Mouse (Mus musculus): ENCODE measurements at regions not wholly inside any gene's neighbourhood (a gene's known extent, or its start where the extent isn't known, plus 50 kb on each side); places are given as distances from the start of the nearest gene placed in this dataset.

- Histone ChIP-seq H3K9me3 (replicated peaks; ENCODE audit: control insufficient read depth, low read length) (no peaks in the 10 kb centered on the region), H3K4me2 (ENCODE audit: low read depth, low read length) (no peak overlapping the region), H3K36me3 (replicated peaks; ENCODE audit: control insufficient read depth, insufficient read depth, low read depth, low read length) (no peaks in the 10 kb centered on the region), H3K27ac (replicated peaks; ENCODE audit: low read depth, low read length) (no peak overlapping the region), H3K27me3 (ENCODE audit: control insufficient read depth, insufficient read depth, low read length) (no peaks in the 10 kb centered on the region), H3K4me1 (ENCODE audit: control insufficient read depth, insufficient read depth, low read length) (no peaks in the 10 kb centered on the region), H3K4me3 (ENCODE audit: low read depth, low read length) (no peak overlapping the region), H3K9ac (replicated peaks; ENCODE audit: low read length) (peak overlapping the region; percentile 9; the same call in 1 of the 2 replicates)
- ATAC-seq (replicated peaks; ENCODE audit: insufficient number of reproducible peaks, low FRiP score, low TSS enrichment, low read depth) (no peak), DNase-seq (ENCODE audit: low spot score) (no peak)
- 68% methylated on average over 13 of the region's 13 CpGs for WGBS
Observed at GRCm38 (mm10) chr16:30821911-30822578, 222.5 kb downstream of the Fam43a start.

GRCm38 (mm10) chr16:30826128-30826527 is 226.6 kb downstream of the Fam43a start:
- Histone ChIP-seq H3K4me1 (ENCODE audit: control insufficient read depth, insufficient read depth, low read length) (no peaks in the 10 kb centered on the region), H3K4me3 (ENCODE audit: low read depth, low read length) (no peak overlapping the region), H3K36me3 (replicated peaks; ENCODE audit: control insufficient read depth, insufficient read depth, low read depth, low read length) (no peaks in the 10 kb centered on the region), H3K27ac (replicated peaks; ENCODE audit: low read depth, low read length) (no peak overlapping the region), H3K9me3 (replicated peaks; ENCODE audit: control insufficient read depth, low read length) (no peaks in the 10 kb centered on the region), H3K4me2 (ENCODE audit: low read depth, low read length) (no peak overlapping the region), H3K9ac (replicated peaks; ENCODE audit: low read length) (no peak overlapping the region), H3K27me3 (ENCODE audit: control insufficient read depth, insufficient read depth, low read length) (no peaks in the 10 kb centered on the region)
- ATAC-seq (replicated peaks; ENCODE audit: insufficient number of reproducible peaks, low FRiP score, low TSS enrichment, low read depth) (no peak), DNase-seq (ENCODE audit: low spot score) (no peak)
- 62% methylated on average over 3 of the region's 3 CpGs for WGBS

GRCm38 (mm10) chr16:30827901-30828608 is 228.5 kb downstream of the Fam43a start:
- Histone ChIP-seq H3K27ac (replicated peaks; ENCODE audit: low read depth, low read length) (no peak overlapping the region), H3K9ac (replicated peaks; ENCODE audit: low read length) (no peak overlapping the region), H3K4me1 (ENCODE audit: control insufficient read depth, insufficient read depth, low read length) (no peaks in the 10 kb centered on the region), H3K9me3 (replicated peaks; ENCODE audit: control insufficient read depth, low read length) (no peaks in the 10 kb centered on the region), H3K36me3 (replicated peaks; ENCODE audit: control insufficient read depth, insufficient read depth, low read depth, low read length) (no peaks in the 10 kb centered on the region), H3K27me3 (ENCODE audit: control insufficient read depth, insufficient read depth, low read length) (no peaks in the 10 kb centered on the region), H3K4me3 (ENCODE audit: low read depth, low read length) (no peak overlapping the region), H3K4me2 (ENCODE audit: low read depth, low read length) (no peak overlapping the region)
- DNase-seq (ENCODE audit: low spot score) = no peak
- WGBS = 88% methylated on average over 9 of the region's 9 CpGs
- ATAC-seq (replicated peaks; ENCODE audit: insufficient number of reproducible peaks, low FRiP score, low TSS enrichment, low read depth) = no peak

GRCm38 (mm10) chr16:30834561-30834960 is 235.0 kb downstream of the Fam43a start:
- DNase-seq (ENCODE audit: low spot score) = no peak
- Histone ChIP-seq H3K9me3 (replicated peaks; ENCODE audit: control insufficient read depth, low read length) (no peaks in the 10 kb centered on the region), H3K27ac (replicated peaks; ENCODE audit: low read depth, low read length) (no peak overlapping the region), H3K4me2 (ENCODE audit: low read depth, low read length) (no peak overlapping the region), H3K4me3 (ENCODE audit: low read depth, low read length) (no peak overlapping the region), H3K4me1 (ENCODE audit: control insufficient read depth, insufficient read depth, low read length) (no peaks in the 10 kb centered on the region), H3K27me3 (ENCODE audit: control insufficient read depth, insufficient read depth, low read length) (no peaks in the 10 kb centered on the region), H3K36me3 (replicated peaks; ENCODE audit: control insufficient read depth, insufficient read depth, low read depth, low read length) (no peaks in the 10 kb centered on the region), H3K9ac (replicated peaks; ENCODE audit: low read length) (no peak overlapping the region)
- ATAC-seq (replicated peaks; ENCODE audit: insufficient number of reproducible peaks, low FRiP score, low TSS enrichment, low read depth) = no peak
- WGBS = 73% methylated on average over 3 of the region's 3 CpGs

- 0 out of 2 replicates have a peak, but pooled peaks cover 2% of the 10 kb centered on the region for H3K9me3 ChIP-seq (replicated peaks; ENCODE audit: control insufficient read depth, low read length)
- DNase-seq (ENCODE audit: low spot score) = no peak
Observed at GRCm38 (mm10) chr16:30835678-30836077, 236.2 kb downstream of the Fam43a start.

GRCm38 (mm10) chr16:30842831-30843230 is 238.4 kb downstream of the Xxylt1 start:
- no peaks in the 10 kb centered on the region for H3K4me1 ChIP-seq (ENCODE audit: control insufficient read depth, insufficient read depth, low read length)
- DNase-seq (ENCODE audit: low spot score) = no peak
- 81% methylated on average over 2 of the region's 2 CpGs for WGBS
- peaks cover 4% of the 10 kb centered on the region; the same call in 1 of the 2 replicates for H3K9me3 ChIP-seq (replicated peaks; ENCODE audit: control insufficient read depth, low read length)
- no peak overlapping the region for H3K9ac ChIP-seq (replicated peaks; ENCODE audit: low read length)
- H3K4me3 ChIP-seq (ENCODE audit: low read depth, low read length) = no peak overlapping the region
- H3K27me3 ChIP-seq (ENCODE audit: control insufficient read depth, insufficient read depth, low read length) = no peaks in the 10 kb centered on the region
- no peak for ATAC-seq (replicated peaks; ENCODE audit: insufficient number of reproducible peaks, low FRiP score, low TSS enrichment, low read depth)
- no peak overlapping the region for H3K27ac ChIP-seq (replicated peaks; ENCODE audit: low read depth, low read length)
- H3K4me2 ChIP-seq (ENCODE audit: low read depth, low read length) = no peak overlapping the region
- H3K36me3 ChIP-seq (replicated peaks; ENCODE audit: control insufficient read depth, insufficient read depth, low read depth, low read length) = no peaks in the 10 kb centered on the region

More at GRCm38 (mm10) chr16:30835678-30836077, 236.2 kb downstream of the Fam43a start:
- H3K27ac ChIP-seq (replicated peaks; ENCODE audit: low read depth, low read length) = no peak overlapping the region
- ATAC-seq (replicated peaks; ENCODE audit: insufficient number of reproducible peaks, low FRiP score, low TSS enrichment, low read depth) = no peak
- 64% methylated on average over 2 of the region's 2 CpGs for WGBS
- no peaks in the 10 kb centered on the region for H3K4me1 ChIP-seq (ENCODE audit: control insufficient read depth, insufficient read depth, low read length)
- no peak overlapping the region for H3K4me2 ChIP-seq (ENCODE audit: low read depth, low read length)
- H3K36me3 ChIP-seq (replicated peaks; ENCODE audit: control insufficient read depth, insufficient read depth, low read depth, low read length) = no peaks in the 10 kb centered on the region
- no peak overlapping the region for H3K4me3 ChIP-seq (ENCODE audit: low read depth, low read length)
- H3K9ac ChIP-seq (replicated peaks; ENCODE audit: low read length) = no peak overlapping the region
- H3K27me3 ChIP-seq (ENCODE audit: control insufficient read depth, insufficient read depth, low read length) = no peaks in the 10 kb centered on the region

GRCm38 (mm10) chr16:30852595-30852994 is 228.6 kb downstream of the Xxylt1 start:
- H3K4me3 ChIP-seq (ENCODE audit: low read depth, low read length) = no peak overlapping the region
- ATAC-seq (replicated peaks; ENCODE audit: insufficient number of reproducible peaks, low FRiP score, low TSS enrichment, low read depth) (no peak), DNase-seq (ENCODE audit: low spot score) (no peak)
- no peak overlapping the region for H3K9ac ChIP-seq (replicated peaks; ENCODE audit: low read length)
- 62% methylated on average over 1 of the region's 1 CpGs for WGBS
- no peaks in the 10 kb centered on the region for H3K27me3 ChIP-seq (ENCODE audit: control insufficient read depth, insufficient read depth, low read length)
- H3K4me2 ChIP-seq (ENCODE audit: low read depth, low read length) = no peak overlapping the region
- H3K36me3 ChIP-seq (replicated peaks; ENCODE audit: control insufficient read depth, insufficient read depth, low read depth, low read length) = no peaks in the 10 kb centered on the region
- no peaks in the 10 kb centered on the region for H3K4me1 ChIP-seq (ENCODE audit: control insufficient read depth, insufficient read depth, low read length)
- H3K9me3 ChIP-seq (replicated peaks; ENCODE audit: control insufficient read depth, low read length) = no peaks in the 10 kb centered on the region
- H3K27ac ChIP-seq (replicated peaks; ENCODE audit: low read depth, low read length) = no peak overlapping the region

- Histone ChIP-seq H3K9ac (replicated peaks; ENCODE audit: low read length) (no peak overlapping the region), H3K4me2 (ENCODE audit: low read depth, low read length) (no peak overlapping the region), H3K36me3 (replicated peaks; ENCODE audit: control insufficient read depth, insufficient read depth, low read depth, low read length) (no peaks in the 10 kb centered on the region), H3K27ac (replicated peaks; ENCODE audit: low read depth, low read length) (no peak overlapping the region), H3K4me1 (ENCODE audit: control insufficient read depth, insufficient read depth, low read length) (no peaks in the 10 kb centered on the region), H3K9me3 (replicated peaks; ENCODE audit: control insufficient read depth, low read length) (no peaks in the 10 kb centered on the region), H3K27me3 (ENCODE audit: control insufficient read depth, insufficient read depth, low read length) (no peaks in the 10 kb centered on the region), H3K4me3 (ENCODE audit: low read depth, low read length) (no peak overlapping the region)
- WGBS = 82% methylated on average over 4 of the region's 4 CpGs
- DNase-seq (ENCODE audit: low spot score) (no peak), ATAC-seq (replicated peaks; ENCODE audit: insufficient number of reproducible peaks, low FRiP score, low TSS enrichment, low read depth) (no peak)
Observed at GRCm38 (mm10) chr16:30854716-30855115, 226.5 kb downstream of the Xxylt1 start.
